Mouse (Mus musculus) megakaryocyte progenitor cell, adult 5-6 weeks (primary cell): ENCODE measurements around the gene Slc22a13. TPM values are rescaled to one million over a fixed set of nuclear protein-coding genes. Genes with fewer than 3 reads are reported as not detected.

ENCODE experiments used
- ATAC-seq: replicated peaks from 2 replicates; pipeline ENCODE4 v1.8.0; 2016; ENCODE audit warnings: mild to moderate bottlenecking, moderate TSS enrichment, inconsistent platforms; ENCODE audit not compliant: poor library complexity
- total RNA-seq, 2 experiments: library from RNA; stranded (forward) in 1 of 2; stranded (reverse) in 1 of 2; fragments of 157-497, 149-512 nt in 1 of 2; fragments of 200-1000 nt in 1 of 2; gene quantifications; 2 replicates each; pipeline versions ENCODE4 v1.2.3 to v1.2.4; 2015 to 2017

Slc22a13 gene
- total RNA-seq, 2 experiments from 2014 or later = not detected

DNA sequence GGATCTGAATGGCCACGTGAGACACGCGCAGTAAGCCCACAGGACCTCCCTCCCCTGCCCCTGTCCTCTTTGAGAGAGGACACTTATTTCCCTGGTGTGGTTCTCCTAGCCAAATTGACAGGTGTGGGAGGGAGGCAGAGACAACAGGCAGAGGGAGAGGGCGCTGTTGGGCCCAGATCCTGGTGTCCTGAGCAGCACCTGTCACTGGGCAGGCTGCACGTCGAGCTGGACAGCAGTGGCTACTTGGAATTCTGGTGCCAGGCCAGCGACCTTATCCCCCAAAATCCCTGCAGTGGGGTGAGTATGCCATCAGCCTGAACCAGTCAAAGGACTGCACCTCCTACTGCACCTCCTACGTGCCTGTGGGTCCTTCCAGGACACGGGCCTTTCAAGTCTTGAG lies 65.5 kb downstream of the Slc22a13 start:
- no peak for ATAC-seq

Other genes with a start within 250 kb of the Slc22a13 start
- 9.2 and 10.8 TPM in 2 replicates for gene Vill, start 156.3 kb downstream of the Slc22a13 start, total RNA-seq (2015)
- 34.4 and 37.7 TPM in 2 replicates for gene Vill, start 156.3 kb downstream of the Slc22a13 start, total RNA-seq (2017)
- not detected in 2 replicates for gene Plcd1, start 115.6 kb downstream of the Slc22a13 start, total RNA-seq (2015)
- gene Plcd1, start 115.6 kb downstream of the Slc22a13 start, total RNA-seq (2017) = 0.14 and 0.29 TPM in 2 replicates
- 0.37 and 3.9 TPM in 2 replicates for gene Dlec1, start 106.6 kb downstream of the Slc22a13 start, total RNA-seq (2015)
- 1.9 TPM in 1 of 2 replicates, not detected in the other for gene Dlec1, start 106.6 kb downstream of the Slc22a13 start, total RNA-seq (2017)
- 0.30 and 0.76 TPM in 2 replicates for gene Acaa1b, start 52.0 kb downstream of the Slc22a13 start, total RNA-seq (2015)
- gene Acaa1b, start 52.0 kb downstream of the Slc22a13 start, total RNA-seq (2017) = not detected in 2 replicates
- gene Gm47289, start 49.9 kb downstream of the Slc22a13 start, total RNA-seq (2015) = not detected in 2 replicates
- gene Gm47289, start 49.9 kb downstream of the Slc22a13 start, total RNA-seq (2017) = not detected in 2 replicates
- 14.5 and 16.9 TPM in 2 replicates for gene Oxsr1, start 113.3 kb upstream of the Slc22a13 start, total RNA-seq (2015)
- 29.1 and 32.2 TPM in 2 replicates for gene Oxsr1, start 113.3 kb upstream of the Slc22a13 start, total RNA-seq (2017)
- gene Acaa1a, start 130.6 kb upstream of the Slc22a13 start, total RNA-seq (2015) = 19.5 and 20.9 TPM in 2 replicates
- gene Acaa1a, start 130.6 kb upstream of the Slc22a13 start, total RNA-seq (2017) = 23.2 and 30.1 TPM in 2 replicates
- gene Myd88, start 132.3 kb upstream of the Slc22a13 start, total RNA-seq (2015) = 33.4 and 34.6 TPM in 2 replicates
- gene Myd88, start 132.3 kb upstream of the Slc22a13 start, total RNA-seq (2017) = 21.2 and 23.1 TPM in 2 replicates
- gene Xylb, start 148.3 kb upstream of the Slc22a13 start, total RNA-seq (2015) = 3.6 and 3.8 TPM in 2 replicates
- gene Xylb, start 148.3 kb upstream of the Slc22a13 start, total RNA-seq (2017) = 2.2 and 5.2 TPM in 2 replicates
- not detected in 2 replicates for gene Slc22a14, start 156.5 kb upstream of the Slc22a13 start, total RNA-seq (2015)
- gene Slc22a14, start 156.5 kb upstream of the Slc22a13 start, total RNA-seq (2017) = not detected in 2 replicates
- gene Acvr2b, start 193.0 kb upstream of the Slc22a13 start, total RNA-seq (2015) = 1.2 TPM in 2 replicates
- 0.68 and 1.2 TPM in 2 replicates for gene Acvr2b, start 193.0 kb upstream of the Slc22a13 start, total RNA-seq (2017)
- gene Exog, start 235.8 kb upstream of the Slc22a13 start, total RNA-seq (2015) = 8.7 and 10.2 TPM in 2 replicates
- 5.1 and 5.2 TPM in 2 replicates for gene Exog, start 235.8 kb upstream of the Slc22a13 start, total RNA-seq (2017)